Mouse (Mus musculus): Measurements from ENCODE around the gene Gapdhs. TPM values are rescaled to one million over a fixed set of nuclear protein-coding genes. Genes with fewer than 3 reads are reported as not detected.

The Gapdhs gene
- total RNA-seq, 1 experiment from 2014 or later = not detected

Other genes with a start within 250 kb of the Gapdhs start
- gene Arhgap33, start 208.6 kb downstream of the Gapdhs start, total RNA-seq (2021) = 8.3 and 8.9 TPM in 2 replicates
- gene Hspb6, start 191.5 kb downstream of the Gapdhs start, total RNA-seq (2021) = 24.2 and 29.4 TPM in 2 replicates
- 7.6 and 9.2 TPM in 2 replicates for gene Proser3, start 191.4 kb downstream of the Gapdhs start, total RNA-seq (2021)
- gene Lin37, start 183.8 kb downstream of the Gapdhs start, total RNA-seq (2021) = 41.6 and 46.3 TPM in 2 replicates
- 60.3 and 66.8 TPM in 2 replicates for gene U2af1l4, start 180.4 kb downstream of the Gapdhs start, total RNA-seq (2021)
- 3.8 and 4.6 TPM in 2 replicates for gene Gm49396, start 180.3 kb downstream of the Gapdhs start, total RNA-seq (2021)
- 117 and 125 TPM in 2 replicates for gene Psenen, start 180.1 kb downstream of the Gapdhs start, total RNA-seq (2021)
- gene Igflr1, start 178.3 kb downstream of the Gapdhs start, total RNA-seq (2021) = 5.1 and 7.8 TPM in 2 replicates
- 45.7 and 54.0 TPM in 2 replicates for gene Kmt2b, start 155.0 kb downstream of the Gapdhs start, total RNA-seq (2021)
- gene Zbtb32, start 144.8 kb downstream of the Gapdhs start, total RNA-seq (2021) = 0.85 and 1.1 TPM in 2 replicates
- gene Upk1a, start 130.8 kb downstream of the Gapdhs start, total RNA-seq (2021) = 0.22 and 0.45 TPM in 2 replicates
- 3,197 and 3,382 TPM in 2 replicates for gene Cox6b1, start 117.5 kb downstream of the Gapdhs start, total RNA-seq (2021)
- not detected in 2 replicates for gene Etv2, start 107.8 kb downstream of the Gapdhs start, total RNA-seq (2021)
- gene Rbm42, start 93.4 kb downstream of the Gapdhs start, total RNA-seq (2021) = 78.2 and 81.2 TPM in 2 replicates
- gene Haus5, start 78.7 kb downstream of the Gapdhs start, total RNA-seq (2021) = 10.4 and 11.9 TPM in 2 replicates
- not detected in 2 replicates for gene Pmis2, start 72.1 kb downstream of the Gapdhs start, total RNA-seq (2021)
- gene 2200002J24Rik, start 44.8 kb downstream of the Gapdhs start, total RNA-seq (2021) = 1.4 and 3.4 TPM in 2 replicates
- gene Atp4a, start 31.5 kb downstream of the Gapdhs start, total RNA-seq (2021) = 3.0 TPM in 2 replicates
- 215 and 242 TPM in 2 replicates for gene Tmem147, start 14.1 kb downstream of the Gapdhs start, total RNA-seq (2021)
- 76.3 and 82.7 TPM in 2 replicates for gene Sbsn, start 7.8 kb upstream of the Gapdhs start, total RNA-seq (2021)
- gene Dmkn, start 20.1 kb upstream of the Gapdhs start, total RNA-seq (2021) = 2.2 and 3.5 TPM in 2 replicates
- 1.3 and 2.1 TPM in 2 replicates for gene Krtdap, start 44.2 kb upstream of the Gapdhs start, total RNA-seq (2021)
- 1.1 TPM in 2 replicates for gene Ffar2, start 80.1 kb upstream of the Gapdhs start, total RNA-seq (2021)
- 0.26 and 0.38 TPM in 2 replicates for gene Ffar3, start 112.5 kb upstream of the Gapdhs start, total RNA-seq (2021)
- gene Ffar1, start 117.9 kb upstream of the Gapdhs start, total RNA-seq (2021) = 0.41 TPM in 1 of 2 replicates, not detected in the other
- gene Cd22, start 136.7 kb upstream of the Gapdhs start, total RNA-seq (2021) = 3.2 and 14.1 TPM in 2 replicates
- gene Mag, start 171.2 kb upstream of the Gapdhs start, total RNA-seq (2021) = 0.33 and 0.90 TPM in 2 replicates
- 6.5 TPM in 1 of 2 replicates, not detected in the other for gene Hamp2, start 181.0 kb upstream of the Gapdhs start, total RNA-seq (2021)
- 4.3 TPM in 1 of 2 replicates, not detected in the other for gene Hamp, start 200.4 kb upstream of the Gapdhs start, total RNA-seq (2021)
- gene Usf2, start 213.1 kb upstream of the Gapdhs start, total RNA-seq (2021) = 111 and 115 TPM in 2 replicates
- 6.7 and 19.9 TPM in 2 replicates for gene Lsr, start 229.8 kb upstream of the Gapdhs start, total RNA-seq (2021)
- 0.34 and 1.1 TPM in 2 replicates for gene Fam187b, start 230.1 kb upstream of the Gapdhs start, total RNA-seq (2021)

Data from adrenal gland, postnatal 14 days (tissue).